Mouse (Mus musculus): ENCODE results near the gene Jade1.

- TF ChIP-seq CTCF (IDR thresholded peaks at IDR 0.05; ENCODE audit: insufficient read depth, low read length) (no peak), POLR2A (IDR thresholded peaks at IDR 0.05; ENCODE audit: borderline replicate concordance, extremely low read depth, low read depth, low read length) (no peak)
These were observed 41.5 kb upstream of the Jade1 start for GRCm38 (mm10) chr3:41514003-41514402.
